17 mouse cellular contexts compared by ENCODE assay signal in genomic region chr12:79705501-79706266, GRCm38 (mm10).
A peak's percentile ranks its signal among the peaks of the same experiment; 100 is the strongest.
DNase-seq lines count a peak whose midpoint lies in the region; ATAC-seq and TF ChIP-seq lines count a peak whose summit lies in the region.
"Had no signal": no experiment of that assay in that cellular context is flagged by ENCODE, and none has a peak within 500 bp of the region (broad histone marks: within the 10 kb centered on the region; RNA-seq: fewer than 3 reads in every experiment).

No protein-coding gene starts in this region.

- DNase-seq in midbrain, embryonic 10.5 days (ENCODE audit: low spot score): no peak
- DNase-seq in midbrain, postnatal 0 days (ENCODE audit: low spot score): no peak
- DNase-seq in c-Kit-positive CD71-positive TER-119-positive erythroid progenitor cells, embryonic 14.5 days (ENCODE audit: low spot score): no peak
- no peak for DNase-seq in embryo, embryonic 11 days
- DNase-seq: cerebellum, adult 8-10 months; gastrocnemius, postnatal 36 days; heart, postnatal 14 days; layer of hippocampus, postnatal 36 days; lung, adult 2 months; right cerebral cortex, adult 18-20 months; thymus, postnatal 14 days had no signal

- H3K4me1 ChIP-seq in heart, embryonic 13.5 days: peaks cover 53% of the 10 kb centered on the region
- peaks cover 12% of the 10 kb centered on the region for H3K4me1 ChIP-seq in heart, embryonic 11.5 days (ENCODE audit: control insufficient read depth, insufficient read depth, low read length)
- peaks cover 56% of the 10 kb centered on the region for H3K4me1 ChIP-seq in midbrain, embryonic 10.5 days
- peaks cover 7% of the 10 kb centered on the region; the same call in 1 of the 2 replicates for H3K4me1 ChIP-seq in midbrain, postnatal 0 days (ENCODE audit: insufficient read depth, low read length)
- peaks cover 54% of the 10 kb centered on the region for H3K4me1 ChIP-seq in forebrain, embryonic 12.5 days
- H3K4me1 ChIP-seq in stomach, embryonic 14.5 days (ENCODE audit: control insufficient read depth, insufficient read depth, low read length): peaks cover 37% of the 10 kb centered on the region

- ATAC-seq in heart, embryonic 13.5 days (ENCODE audit: extremely low read depth, insufficient number of reproducible peaks, low FRiP score, low TSS enrichment): no peak
- no peak for ATAC-seq in heart, embryonic 11.5 days (replicated peaks; ENCODE audit: insufficient number of reproducible peaks, low FRiP score, low TSS enrichment)
- ATAC-seq in midbrain, postnatal 0 days (ENCODE audit: low FRiP score): no peak
- 0 out of 2 replicates have a peak, but pooled peaks have one; percentile 36 for ATAC-seq in forebrain, embryonic 12.5 days (ENCODE audit: low FRiP score)
- ATAC-seq in stomach, embryonic 14.5 days (ENCODE audit: insufficient number of reproducible peaks, insufficient read depth, low FRiP score, low read depth): no peak

- H3K36me3 ChIP-seq in heart, embryonic 13.5 days: no peaks in the 10 kb centered on the region
- H3K36me3 ChIP-seq in heart, embryonic 11.5 days (ENCODE audit: control insufficient read depth, insufficient read depth, low read length): no peaks in the 10 kb centered on the region
- H3K36me3 ChIP-seq in midbrain, embryonic 10.5 days: no peaks in the 10 kb centered on the region
- H3K36me3 ChIP-seq in midbrain, postnatal 0 days (ENCODE audit: insufficient read depth, low read length): no peaks in the 10 kb centered on the region
- H3K36me3 ChIP-seq in forebrain, embryonic 12.5 days (replicated peaks): no peaks in the 10 kb centered on the region
- H3K36me3 ChIP-seq in stomach, embryonic 14.5 days (ENCODE audit: control insufficient read depth, insufficient read depth, low read length): no peaks in the 10 kb centered on the region
- H3K36me3 ChIP-seq: neural tube, embryonic 12.5 days had no signal

- H3K27me3 ChIP-seq in heart, embryonic 13.5 days (replicated peaks): no peaks in the 10 kb centered on the region
- no peaks in the 10 kb centered on the region for H3K27me3 ChIP-seq in heart, embryonic 11.5 days (ENCODE audit: control insufficient read depth, insufficient read depth, low read length)
- H3K27me3 ChIP-seq in midbrain, embryonic 10.5 days (ENCODE audit: low read depth, poor library complexity, severe bottlenecking): no peaks in the 10 kb centered on the region; the same call in 1 of the 2 replicates
- no peaks in the 10 kb centered on the region for H3K27me3 ChIP-seq in midbrain, postnatal 0 days (ENCODE audit: insufficient read depth, low read length)
- H3K27me3 ChIP-seq in forebrain, embryonic 12.5 days: 0 out of 2 replicates have a peak, but pooled peaks cover 7% of the 10 kb centered on the region
- no peaks in the 10 kb centered on the region for H3K27me3 ChIP-seq in stomach, embryonic 14.5 days (ENCODE audit: control insufficient read depth, insufficient read depth, low read length)
- H3K27me3 ChIP-seq: neural tube, embryonic 12.5 days had no signal

- peak overlapping the region; percentile 45; the same call in 1 of the 2 replicates for H3K9ac ChIP-seq in heart, embryonic 13.5 days
- no peak overlapping the region for H3K9ac ChIP-seq in heart, embryonic 11.5 days (ENCODE audit: low read depth, low read length)
- no peak overlapping the region for H3K9ac ChIP-seq in midbrain, postnatal 0 days (replicated peaks; ENCODE audit: low read length, poor library complexity, severe bottlenecking)
- no peak overlapping the region; the same call in 1 of the 2 replicates for H3K9ac ChIP-seq in forebrain, embryonic 12.5 days
- no peak overlapping the region for H3K9ac ChIP-seq in stomach, embryonic 14.5 days (replicated peaks; ENCODE audit: low read depth, low read length)
- H3K9ac ChIP-seq: neural tube, embryonic 12.5 days had no signal

- H3K9me3 ChIP-seq in heart, embryonic 13.5 days: no peaks in the 10 kb centered on the region
- H3K9me3 ChIP-seq in heart, embryonic 11.5 days (replicated peaks; ENCODE audit: control insufficient read depth, low read length): no peaks in the 10 kb centered on the region
- H3K9me3 ChIP-seq in midbrain, embryonic 10.5 days (replicated peaks): no peaks in the 10 kb centered on the region
- H3K9me3 ChIP-seq in midbrain, postnatal 0 days (ENCODE audit: low read length): no peaks in the 10 kb centered on the region
- H3K9me3 ChIP-seq in forebrain, embryonic 12.5 days: no peaks in the 10 kb centered on the region
- no peaks in the 10 kb centered on the region for H3K9me3 ChIP-seq in stomach, embryonic 14.5 days (ENCODE audit: control insufficient read depth, low read depth, low read length)
- H3K9me3 ChIP-seq: neural tube, embryonic 12.5 days had no signal

- no peak overlapping the region for H3K4me3 ChIP-seq in heart, embryonic 13.5 days
- H3K4me3 ChIP-seq in heart, embryonic 11.5 days (ENCODE audit: low read depth, low read length): no peak overlapping the region
- no peak overlapping the region for H3K4me3 ChIP-seq in midbrain, embryonic 10.5 days
- no peak overlapping the region for H3K4me3 ChIP-seq in midbrain, postnatal 0 days (ENCODE audit: low read depth, low read length)
- no peak overlapping the region for H3K4me3 ChIP-seq in forebrain, embryonic 12.5 days (replicated peaks)
- no peak overlapping the region for H3K4me3 ChIP-seq in stomach, embryonic 14.5 days (ENCODE audit: low read depth, low read length)
- H3K4me3 ChIP-seq: neural tube, embryonic 12.5 days had no signal

- 53% methylated on average over 11 of the region's 11 CpGs for WGBS in heart, embryonic 13.5 days
- WGBS in heart, embryonic 11.5 days (ENCODE audit: insufficient replicate concordance): 56% methylated on average over 11 of the region's 11 CpGs
- 69% methylated on average over 11 of the region's 11 CpGs for WGBS in midbrain, embryonic 10.5 days
- WGBS in midbrain, postnatal 0 days: 44% methylated on average over 11 of the region's 11 CpGs
- 26% methylated on average over 11 of the region's 11 CpGs for WGBS in forebrain, embryonic 12.5 days
- WGBS in stomach, embryonic 14.5 days: 52% methylated on average over 11 of the region's 11 CpGs

- no peak overlapping the region for H3K4me2 ChIP-seq in heart, embryonic 13.5 days
- no peak overlapping the region for H3K4me2 ChIP-seq in heart, embryonic 11.5 days
- H3K4me2 ChIP-seq in midbrain, postnatal 0 days (ENCODE audit: low read depth, low read length, poor library complexity, severe bottlenecking): no peak overlapping the region
- H3K4me2 ChIP-seq in forebrain, embryonic 12.5 days: no peak overlapping the region
- H3K4me2 ChIP-seq in stomach, embryonic 14.5 days (replicated peaks; ENCODE audit: low read depth, low read length): no peak overlapping the region
- H3K4me2 ChIP-seq: neural tube, embryonic 12.5 days had no signal

- H3K27ac ChIP-seq in heart, embryonic 13.5 days (replicated peaks): 0 out of 2 replicates have a peak overlapping the region, but pooled peaks have one; percentile 0
- H3K27ac ChIP-seq in heart, embryonic 11.5 days (ENCODE audit: low read depth, low read length): no peak overlapping the region
- H3K27ac ChIP-seq in midbrain, embryonic 10.5 days (replicated peaks): peak overlapping the region; percentile 62
- H3K27ac ChIP-seq in midbrain, postnatal 0 days (ENCODE audit: low read depth, low read length): no peak overlapping the region
- H3K27ac ChIP-seq in forebrain, embryonic 12.5 days: peak overlapping the region; percentile 42
- H3K27ac ChIP-seq in stomach, embryonic 14.5 days (ENCODE audit: low read length): peak overlapping the region; percentile 17; the same call in 1 of the 2 replicates
- H3K27ac ChIP-seq: kidney, postnatal 0 days; neural tube, embryonic 12.5 days had no signal

- TF ChIP-seq CTCF in midbrain, postnatal 0 days (IDR thresholded peaks at IDR 0.05): no peak

Comparison
In these comparisons a context has a peak if more than half of its experiments do, and no peak if none do; other contexts are left out.
1. H3K27ac ChIP-seq: peak in heart, embryonic 13.5 days (single experiment), midbrain, embryonic 10.5 days (single experiment), forebrain, embryonic 12.5 days (single experiment) and stomach, embryonic 14.5 days (single experiment); none in heart, embryonic 11.5 days (single experiment) and midbrain, postnatal 0 days (single experiment).